Mouse (Mus musculus): ENCODE measurements around the gene 1700001P01Rik. TPM values are rescaled to one million over a fixed set of nuclear protein-coding genes. Genes with fewer than 3 reads are reported as not detected.

1700001P01Rik gene
- total and polyA plus RNA-seq, 2 experiments from 2014 or later, result 0.27 TPM; not detected in 1

GRCm38 (mm10) chr11:97728730-97729129 lies 47.0 kb downstream of the 1700001P01Rik start:
- Histone ChIP-seq H3K4me2 (ENCODE audit: low read depth) (no peak overlapping the region), H3K36me3 (ENCODE audit: insufficient read depth) (peaks cover 77% of the 10 kb centered on the region), H3K27me3 (ENCODE audit: insufficient read depth, low read length) (no peaks in the 10 kb centered on the region), H3K9ac (no peak overlapping the region), H3K4me1 (ENCODE audit: insufficient read depth) (no peaks in the 10 kb centered on the region), H3K9me3 (ENCODE audit: low read length) (no peaks in the 10 kb centered on the region), H3K27ac (ENCODE audit: low read depth, low read length) (no peak overlapping the region), H3K4me3 (ENCODE audit: low read depth, low read length) (no peak overlapping the region)
- WGBS, result 88% methylated on average over 7 of the region's 7 CpGs
- no peak for DNase-seq
- ATAC-seq, result no peak
- no peak for TF ChIP-seq CTCF (IDR thresholded peaks at IDR 0.05; ENCODE audit: low read depth)

GRCm38 (mm10) chr11:97728311-97728710 lies 47.4 kb downstream of the 1700001P01Rik start:
- H3K27me3 ChIP-seq (ENCODE audit: insufficient read depth, low read length), result no peaks in the 10 kb centered on the region
- H3K4me3 ChIP-seq (ENCODE audit: low read depth, low read length), result no peak overlapping the region
- H3K36me3 ChIP-seq (ENCODE audit: insufficient read depth), result peaks cover 81% of the 10 kb centered on the region
- 81% methylated on average over 7 of the region's 7 CpGs for WGBS
- H3K4me2 ChIP-seq (ENCODE audit: low read depth), result no peak overlapping the region
- no peak overlapping the region for H3K27ac ChIP-seq (ENCODE audit: low read depth, low read length)
- DNase-seq (no peak), ATAC-seq (no peak)
- no peaks in the 10 kb centered on the region for H3K9me3 ChIP-seq (ENCODE audit: low read length)
- TF ChIP-seq CTCF (IDR thresholded peaks at IDR 0.05; ENCODE audit: low read depth), result no peak
- H3K9ac ChIP-seq, result no peak overlapping the region
- no peaks in the 10 kb centered on the region for H3K4me1 ChIP-seq (ENCODE audit: insufficient read depth)

GRCm38 (mm10) chr11:97723709-97724108 lies 52.0 kb downstream of the 1700001P01Rik start:
- no peak overlapping the region for H3K4me3 ChIP-seq (ENCODE audit: low read depth, low read length)
- DNase-seq (no peak), ATAC-seq (no peak)
- no peak overlapping the region for H3K9ac ChIP-seq
- no peaks in the 10 kb centered on the region for H3K4me1 ChIP-seq (ENCODE audit: insufficient read depth)
- no peak for TF ChIP-seq CTCF (IDR thresholded peaks at IDR 0.05; ENCODE audit: low read depth)
- WGBS, result 83% methylated on average over 7 of the region's 7 CpGs
- H3K4me2 ChIP-seq (ENCODE audit: low read depth), result no peak overlapping the region
- H3K36me3 ChIP-seq (ENCODE audit: insufficient read depth), result peaks cover 96% of the 10 kb centered on the region
- no peak overlapping the region for H3K27ac ChIP-seq (ENCODE audit: low read depth, low read length)
- no peaks in the 10 kb centered on the region for H3K27me3 ChIP-seq (ENCODE audit: insufficient read depth, low read length)
- no peaks in the 10 kb centered on the region for H3K9me3 ChIP-seq (ENCODE audit: low read length)

Small RNA genes lying within 50 kb of the gene (microRNA-seq; reads per million reads assigned to microRNA genes)
- gene Mir8102, result 0 to 0.12 reads per million in 2 experiments

Other genes with a start within 250 kb of the 1700001P01Rik start
- gene Srcin1, start 199.7 kb downstream of the 1700001P01Rik start, total RNA-seq (2014; rRNA removed), result 50.1 and 70.7 TPM in 2 replicates
- 8.9 and 12.0 TPM in 2 replicates for gene Srcin1, start 199.7 kb downstream of the 1700001P01Rik start, polyA plus RNA-seq (2015; fragmentation: Nextera tagmentation; extraction: Ambion mirVana)
- 5.0 and 6.8 TPM in 2 replicates for gene Epop, start 146.2 kb downstream of the 1700001P01Rik start, total RNA-seq (2014; rRNA removed)
- gene Epop, start 146.2 kb downstream of the 1700001P01Rik start, polyA plus RNA-seq (2015; fragmentation: Nextera tagmentation; extraction: Ambion mirVana), result 3.6 and 4.1 TPM in 2 replicates
- gene Mllt6, start 112.5 kb downstream of the 1700001P01Rik start, total RNA-seq (2014; rRNA removed), result 42.2 and 48.1 TPM in 2 replicates
- 1.7 TPM in 2 replicates for gene Mllt6, start 112.5 kb downstream of the 1700001P01Rik start, polyA plus RNA-seq (2015; fragmentation: Nextera tagmentation; extraction: Ambion mirVana)
- gene Cisd3, start 90.1 kb downstream of the 1700001P01Rik start, total RNA-seq (2014; rRNA removed), result 14.4 and 15.5 TPM in 2 replicates
- 27.2 and 27.8 TPM in 2 replicates for gene Cisd3, start 90.1 kb downstream of the 1700001P01Rik start, polyA plus RNA-seq (2015; fragmentation: Nextera tagmentation; extraction: Ambion mirVana)
- 13.0 and 21.9 TPM in 2 replicates for gene Pcgf2, start 75.4 kb downstream of the 1700001P01Rik start, total RNA-seq (2014; rRNA removed)
- 10.0 and 12.6 TPM in 2 replicates for gene Pcgf2, start 75.4 kb downstream of the 1700001P01Rik start, polyA plus RNA-seq (2015; fragmentation: Nextera tagmentation; extraction: Ambion mirVana)
- 322 and 350 TPM in 2 replicates for gene Psmb3, start 72.5 kb downstream of the 1700001P01Rik start, total RNA-seq (2014; rRNA removed)
- gene Psmb3, start 72.5 kb downstream of the 1700001P01Rik start, polyA plus RNA-seq (2015; fragmentation: Nextera tagmentation; extraction: Ambion mirVana), result 499 and 621 TPM in 2 replicates
- 131 and 146 TPM in 2 replicates for gene Pip4k2b, start 31.2 kb downstream of the 1700001P01Rik start, total RNA-seq (2014; rRNA removed)
- 4.2 and 4.6 TPM in 2 replicates for gene Pip4k2b, start 31.2 kb downstream of the 1700001P01Rik start, polyA plus RNA-seq (2015; fragmentation: Nextera tagmentation; extraction: Ambion mirVana)
- 15.2 and 15.5 TPM in 2 replicates for gene Cwc25, start 9.4 kb downstream of the 1700001P01Rik start, total RNA-seq (2014; rRNA removed)
- 7.8 and 11.8 TPM in 2 replicates for gene Cwc25, start 9.4 kb downstream of the 1700001P01Rik start, polyA plus RNA-seq (2015; fragmentation: Nextera tagmentation; extraction: Ambion mirVana)
- 310 and 470 TPM in 2 replicates for gene Rpl23, start 6.5 kb upstream of the 1700001P01Rik start, total RNA-seq (2014; rRNA removed)
- gene Rpl23, start 6.5 kb upstream of the 1700001P01Rik start, polyA plus RNA-seq (2015; fragmentation: Nextera tagmentation; extraction: Ambion mirVana), result 346 and 490 TPM in 2 replicates
- gene Lasp1, start 23.1 kb upstream of the 1700001P01Rik start, total RNA-seq (2014; rRNA removed), result 142 and 153 TPM in 2 replicates
- 117 and 152 TPM in 2 replicates for gene Lasp1, start 23.1 kb upstream of the 1700001P01Rik start, polyA plus RNA-seq (2015; fragmentation: Nextera tagmentation; extraction: Ambion mirVana)
- gene B230217C12Rik, start 64.9 kb upstream of the 1700001P01Rik start, total RNA-seq (2014; rRNA removed), result 21.0 and 24.8 TPM in 2 replicates
- 28.6 and 31.5 TPM in 2 replicates for gene B230217C12Rik, start 64.9 kb upstream of the 1700001P01Rik start, polyA plus RNA-seq (2015; fragmentation: Nextera tagmentation; extraction: Ambion mirVana)
- 1.3 and 1.8 TPM in 2 replicates for gene Fbxo47, start 108.2 kb upstream of the 1700001P01Rik start, total RNA-seq (2014; rRNA removed)
- 0.43 and 0.58 TPM in 2 replicates for gene Fbxo47, start 108.2 kb upstream of the 1700001P01Rik start, polyA plus RNA-seq (2015; fragmentation: Nextera tagmentation; extraction: Ambion mirVana)
- gene Plxdc1, start 210.5 kb upstream of the 1700001P01Rik start, total RNA-seq (2014; rRNA removed), result 0.54 and 1.5 TPM in 2 replicates
- 1.6 and 3.5 TPM in 2 replicates for gene Plxdc1, start 210.5 kb upstream of the 1700001P01Rik start, polyA plus RNA-seq (2015; fragmentation: Nextera tagmentation; extraction: Ambion mirVana)
- 3.7 and 5.2 TPM in 2 replicates for gene Arl5c, start 220.3 kb upstream of the 1700001P01Rik start, total RNA-seq (2014; rRNA removed)
- gene Arl5c, start 220.3 kb upstream of the 1700001P01Rik start, polyA plus RNA-seq (2015; fragmentation: Nextera tagmentation; extraction: Ambion mirVana), result 3.0 and 4.2 TPM in 2 replicates
- 64.1 and 76.4 TPM in 2 replicates for gene Cacnb1, start 247.1 kb upstream of the 1700001P01Rik start, total RNA-seq (2014; rRNA removed)
- 49.4 and 57.2 TPM in 2 replicates for gene Cacnb1, start 247.1 kb upstream of the 1700001P01Rik start, polyA plus RNA-seq (2015; fragmentation: Nextera tagmentation; extraction: Ambion mirVana)